Mouse (Mus musculus) ovary, adult 18-20 months (tissue): ENCODE measurements around the gene Mrpl55.
"Not testable (repeated sequence)": the region's sequence is repeated elsewhere in the genome, so short reads cannot be mapped to it uniquely, and the experiment has no call there.

Experiments
- DNase-seq: peaks from one replicate; pipeline ENCODE4 v3.0.0; 2022; ENCODE audit warnings: low spot score, mixed read lengths

Gene Mrpl55

DNA sequence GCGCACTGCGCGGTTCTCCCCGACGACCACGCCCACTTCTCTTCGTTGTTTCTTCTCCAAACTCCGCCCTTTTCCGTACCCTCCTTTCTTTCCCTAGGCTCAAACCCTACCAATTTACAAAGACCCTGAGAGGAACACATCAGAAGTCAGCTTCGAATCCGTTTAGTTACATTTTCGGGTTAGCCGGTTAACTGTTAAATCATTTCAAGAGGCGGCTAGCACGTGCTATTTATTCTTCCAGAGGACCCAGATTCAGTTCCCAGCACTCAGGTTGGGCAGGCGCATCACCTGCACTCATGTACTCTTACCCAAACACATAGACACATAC, 10.3 kb upstream of the Mrpl55 start, which contains the start of gene Guk1:
Gene Guk1, minus strand, starts transcription at position 154 of the 328 bp plus-strand sequence.
- no peak for DNase-seq

DNA sequence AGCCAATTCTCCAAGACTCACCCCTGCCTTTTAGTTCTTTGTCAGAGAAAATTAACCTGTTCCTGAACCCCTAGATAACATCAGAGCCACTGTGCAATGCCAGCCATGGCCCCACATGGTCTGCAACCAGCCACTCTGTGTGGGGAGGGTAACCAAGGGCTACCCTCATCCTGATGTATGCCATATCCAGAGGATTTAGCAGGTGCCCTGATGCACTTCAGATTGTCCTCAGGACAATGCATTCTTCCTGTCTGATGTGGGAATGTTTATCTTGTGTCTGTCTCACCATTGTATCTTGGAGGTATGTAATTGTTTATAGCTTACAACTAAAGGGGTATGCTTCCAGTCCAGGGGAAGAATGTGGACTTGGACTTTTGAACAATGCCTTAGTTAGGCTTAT, 6.1 kb upstream of the Mrpl55 start:
- no peak for DNase-seq

DNA sequence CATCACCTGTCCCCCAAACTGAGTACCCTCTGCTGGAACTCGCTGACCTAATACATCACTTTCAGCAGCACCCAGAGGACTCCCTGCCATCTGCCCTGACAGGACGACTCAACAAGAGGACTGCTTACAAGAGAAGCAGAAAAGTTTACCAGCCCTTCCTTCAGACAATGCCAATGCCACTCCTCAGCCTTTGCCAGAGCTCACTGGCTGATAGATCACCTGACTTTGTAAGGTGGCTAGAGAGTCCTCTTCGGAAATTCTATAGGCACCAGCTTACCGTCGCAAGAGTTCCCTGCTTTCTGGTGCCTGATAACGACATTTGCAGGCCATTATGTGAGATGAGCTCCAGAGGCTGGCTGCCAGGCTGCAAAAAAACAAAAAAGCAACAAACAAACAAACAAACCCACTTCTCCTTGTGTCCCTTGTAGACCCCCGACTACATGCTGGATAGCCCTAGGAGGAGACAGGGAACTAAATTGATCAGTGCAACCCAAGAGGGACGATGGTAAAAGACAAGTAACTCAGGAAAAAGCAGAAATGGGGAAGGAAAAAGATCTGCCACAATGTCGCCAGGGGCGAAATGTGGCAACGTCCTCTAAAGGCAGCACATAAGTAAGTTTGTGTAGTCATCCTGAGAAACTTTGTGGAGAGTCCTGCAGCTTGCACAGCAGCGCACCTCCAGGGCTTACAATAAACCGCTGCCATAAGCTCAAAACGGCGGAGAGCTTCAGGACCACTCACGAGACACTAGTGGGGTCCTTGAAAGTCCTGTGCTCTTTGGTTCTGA, 877 bp upstream of the Mrpl55 start:
- DNase-seq = no peak

DNA sequence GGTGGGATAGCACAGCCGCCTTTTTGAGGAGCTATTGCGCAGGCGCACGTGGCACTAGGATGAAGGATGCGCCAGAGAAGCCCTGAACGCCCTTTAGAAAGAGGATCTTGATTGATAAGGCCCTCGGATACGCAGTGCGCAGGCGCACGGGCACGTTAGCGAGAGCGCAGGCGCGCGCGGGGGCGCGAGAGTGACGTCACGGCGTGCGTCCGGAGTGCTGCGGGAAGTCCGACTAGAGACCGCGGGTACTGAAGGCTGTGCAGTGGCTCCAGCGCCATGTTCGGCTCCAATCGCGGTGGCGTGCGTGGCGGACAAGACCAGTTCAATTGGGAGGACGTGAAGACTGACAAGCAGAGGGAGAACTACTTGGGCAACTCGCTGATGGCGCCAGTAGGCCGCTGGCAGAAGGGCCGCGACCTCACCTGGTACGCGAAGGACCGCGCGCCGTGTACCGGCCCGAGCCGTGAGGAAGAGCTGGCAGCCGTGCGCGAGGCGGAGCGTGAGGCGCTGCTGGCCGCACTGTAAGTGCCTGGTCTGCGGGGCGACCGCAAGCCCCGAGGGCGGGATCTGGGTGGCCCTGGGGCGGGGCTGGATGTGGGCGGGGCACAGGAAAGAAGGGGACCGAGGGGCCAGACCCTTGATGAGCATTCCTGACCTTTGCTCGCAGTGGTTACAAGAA, 6.0 kb downstream of the Mrpl55 start, which contains the start of gene 2310033P09Rik:
Gene 2310033P09Rik, plus strand, starts transcription at position 169 of the 679 bp plus-strand sequence.
- peak; percentile 89 for DNase-seq

DNA sequence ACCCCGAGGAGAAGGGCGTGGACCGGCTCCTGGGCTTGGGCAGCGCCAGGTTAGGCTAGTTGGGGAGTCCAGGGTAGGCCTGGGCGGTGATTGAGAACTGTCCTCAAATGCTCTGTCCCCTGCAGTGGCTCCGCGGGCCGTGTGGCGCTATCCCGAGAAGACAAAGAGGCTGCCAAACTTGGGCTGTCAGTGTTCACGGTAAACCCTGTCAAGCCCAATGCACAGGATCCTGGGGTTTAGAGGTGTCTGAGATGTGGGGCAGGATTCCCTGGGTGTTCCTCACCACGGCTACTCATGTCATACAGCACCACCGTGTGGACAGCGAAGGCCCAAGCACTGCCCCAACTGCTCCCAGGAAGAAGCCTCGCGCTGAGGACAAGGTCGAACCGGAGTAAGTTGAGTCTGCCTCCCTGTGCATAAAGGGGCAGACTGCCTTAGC, 6.7 kb downstream of the Mrpl55 start:
- peak; percentile 70 for DNase-seq

DNA sequence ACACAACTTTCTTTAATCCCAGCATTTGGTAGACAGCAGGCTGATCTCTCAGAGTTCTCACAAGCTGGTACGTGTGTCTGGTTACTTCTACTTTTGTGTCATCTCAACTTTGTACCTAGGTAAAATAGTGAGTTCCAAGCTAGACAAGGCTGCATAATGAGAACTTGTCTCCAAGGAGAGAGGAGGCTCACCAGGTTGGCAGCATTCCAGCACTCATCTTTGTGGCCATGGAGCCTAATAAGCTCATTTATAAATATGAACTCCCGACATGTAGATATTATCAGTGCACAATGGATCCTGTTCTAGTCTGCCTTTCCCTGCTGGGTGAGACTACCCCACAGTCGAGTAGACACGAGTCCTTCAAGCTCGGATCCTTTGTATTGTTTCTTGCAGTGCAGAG, 7.3 kb downstream of the Mrpl55 start:
- no peak for DNase-seq

DNA sequence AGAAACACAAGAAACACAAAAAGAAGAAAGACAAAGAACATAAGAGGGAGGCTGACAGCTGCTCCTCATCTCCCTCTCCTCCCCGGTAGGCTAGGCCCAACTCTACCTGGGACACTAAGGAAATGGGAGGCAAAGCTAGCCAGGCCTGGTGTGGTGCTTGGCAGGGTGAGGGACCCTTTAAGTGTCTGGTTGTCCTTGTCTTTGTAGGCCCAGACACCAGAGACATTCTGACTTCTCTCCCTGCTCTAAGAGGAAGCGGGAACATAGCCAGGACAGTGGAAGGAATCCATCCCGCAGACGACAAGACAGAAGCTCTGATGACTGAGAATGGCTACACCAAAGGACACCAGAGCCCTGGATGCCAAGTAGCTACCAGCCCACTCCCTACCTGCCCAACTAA, 7.7 kb downstream of the Mrpl55 start:
- no peak for DNase-seq

DNA sequence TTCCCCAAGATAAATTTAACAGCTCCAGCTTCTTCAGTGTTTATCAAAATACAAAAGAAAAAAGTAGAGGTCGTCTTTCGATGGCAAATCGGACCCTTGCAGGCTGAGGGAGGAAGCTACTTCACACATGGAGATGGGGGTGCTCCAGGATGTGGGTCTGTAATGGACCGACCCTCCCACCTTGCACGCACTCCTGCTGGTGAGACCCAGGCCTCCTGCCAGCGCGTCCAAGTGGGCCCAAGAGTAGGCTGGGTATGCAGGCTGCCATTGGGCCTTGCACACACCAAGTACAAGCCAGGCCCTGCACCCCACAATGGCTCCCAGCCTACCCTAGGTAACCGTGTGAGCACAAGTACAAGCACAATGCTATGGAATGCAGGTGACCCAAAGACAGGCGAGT, 9.3 kb downstream of the Mrpl55 start:
- DNase-seq = not testable (repeated sequence)

DNA sequence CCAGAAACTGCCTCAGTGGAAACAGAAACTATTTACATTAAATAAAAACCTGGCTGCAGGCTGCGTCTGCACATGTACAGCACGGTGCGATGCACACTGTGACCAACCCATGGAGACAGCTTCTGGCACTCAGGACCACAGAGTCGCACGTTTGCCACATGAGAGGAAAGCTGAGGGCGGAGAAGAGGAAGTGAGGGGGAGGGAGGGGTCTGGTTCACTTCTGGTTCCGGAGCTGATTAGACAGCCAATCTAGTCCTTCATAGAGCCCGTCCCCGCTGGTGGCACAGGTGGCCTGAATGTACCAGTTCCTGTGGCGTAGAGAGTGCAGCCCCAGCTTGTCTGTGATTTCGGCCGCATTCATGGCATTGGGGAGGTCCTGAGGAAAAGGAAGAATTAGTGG, 10.0 kb downstream of the Mrpl55 start:
- not testable (repeated sequence) for DNase-seq

DNA sequence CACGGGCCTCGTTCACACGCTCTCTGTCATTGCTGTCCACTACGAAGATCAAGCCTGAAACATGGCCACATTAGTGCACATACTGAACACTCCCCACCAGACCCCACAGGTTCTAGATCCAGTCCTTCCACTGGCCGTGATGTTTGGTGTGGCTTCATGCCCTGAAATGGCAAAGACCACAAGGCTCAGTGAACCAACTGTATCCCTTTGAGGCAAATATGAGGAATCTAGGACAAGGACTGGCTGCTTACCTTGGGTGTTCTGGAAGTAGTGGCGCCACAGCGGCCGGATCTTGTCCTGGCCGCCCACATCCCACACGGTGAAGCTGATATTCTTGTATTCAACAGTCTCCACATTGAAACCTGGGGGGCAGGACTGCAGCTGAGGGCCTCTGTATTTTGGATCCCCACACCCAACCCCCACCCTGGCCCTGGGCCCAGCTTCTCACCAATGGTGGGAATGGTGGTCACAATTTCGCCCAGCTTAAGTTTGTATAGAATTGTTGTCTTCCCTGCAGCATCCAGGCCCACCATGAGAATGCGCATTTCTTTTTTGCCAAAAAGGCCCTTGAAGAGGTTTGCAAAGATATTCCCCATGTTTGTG, 10.7 kb downstream of the Mrpl55 start:
- no peak for DNase-seq

DNA sequence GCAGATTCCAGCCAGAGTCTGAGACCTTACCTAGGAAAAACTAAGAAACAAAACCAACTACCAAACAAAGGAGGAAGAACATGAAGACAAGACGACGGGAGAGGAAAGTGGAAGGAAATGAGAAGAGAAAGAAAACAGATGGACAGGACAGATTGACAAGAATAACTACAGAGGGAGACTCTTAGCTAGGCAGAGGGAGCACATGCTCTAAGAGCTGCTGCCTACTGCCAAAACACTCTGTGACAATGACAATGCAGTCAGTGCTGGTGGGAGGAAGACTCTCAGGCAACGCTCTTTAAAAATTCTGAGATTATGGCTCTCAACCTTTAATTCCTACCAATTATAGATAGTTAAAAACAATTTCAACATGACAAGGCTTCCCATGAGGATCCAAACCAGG, 14.7 kb downstream of the Mrpl55 start:
- DNase-seq = no peak

DNA sequence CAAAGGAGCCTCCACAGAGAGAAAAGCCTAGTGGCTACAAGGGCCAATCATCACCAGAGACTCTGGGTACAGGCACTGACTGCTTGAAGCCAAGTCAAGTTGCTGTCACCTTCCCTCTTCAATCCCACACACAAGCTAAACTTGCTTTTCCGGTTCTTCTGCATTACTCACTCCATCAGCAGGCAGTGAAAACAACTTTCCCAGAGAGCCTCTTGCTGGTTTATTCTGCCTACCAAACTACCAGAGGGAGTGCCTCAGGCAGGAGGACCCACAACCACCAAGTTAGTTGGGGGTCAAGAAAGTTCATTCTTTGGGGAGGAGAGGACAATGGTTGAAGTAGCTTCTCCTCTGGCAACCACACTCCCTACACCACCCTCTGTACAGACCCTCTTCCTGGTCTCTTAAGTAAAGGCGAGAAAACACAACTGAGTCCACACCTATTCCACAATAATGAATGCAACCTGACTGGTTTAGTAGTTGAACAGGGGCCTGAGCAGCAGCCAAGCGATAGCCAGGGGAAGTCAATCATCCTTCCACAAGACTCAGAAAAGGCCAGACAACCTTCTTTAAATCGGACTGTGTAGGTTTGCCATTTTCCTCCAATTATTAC, 16.2 kb downstream of the Mrpl55 start:
- no peak for DNase-seq

DNA sequence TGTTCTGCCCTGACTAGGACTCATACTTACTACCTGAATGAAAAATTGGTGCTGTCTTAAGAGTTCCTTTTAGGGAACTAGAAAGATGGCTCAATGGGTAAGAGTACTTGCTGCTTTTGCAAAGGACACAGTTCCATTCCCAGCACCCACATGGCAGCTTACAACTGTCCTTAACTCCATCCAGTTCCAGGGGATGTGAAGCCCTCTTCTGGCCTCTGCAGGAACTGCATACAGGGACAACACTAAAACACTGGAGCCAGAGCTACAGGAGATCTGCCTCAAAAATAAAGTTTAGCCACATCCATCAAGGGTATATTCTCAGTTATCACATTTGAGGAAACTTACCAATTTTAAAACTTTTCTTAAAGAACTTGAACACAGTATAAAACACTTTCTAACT, 16.8 kb downstream of the Mrpl55 start:
- no peak for DNase-seq

DNA sequence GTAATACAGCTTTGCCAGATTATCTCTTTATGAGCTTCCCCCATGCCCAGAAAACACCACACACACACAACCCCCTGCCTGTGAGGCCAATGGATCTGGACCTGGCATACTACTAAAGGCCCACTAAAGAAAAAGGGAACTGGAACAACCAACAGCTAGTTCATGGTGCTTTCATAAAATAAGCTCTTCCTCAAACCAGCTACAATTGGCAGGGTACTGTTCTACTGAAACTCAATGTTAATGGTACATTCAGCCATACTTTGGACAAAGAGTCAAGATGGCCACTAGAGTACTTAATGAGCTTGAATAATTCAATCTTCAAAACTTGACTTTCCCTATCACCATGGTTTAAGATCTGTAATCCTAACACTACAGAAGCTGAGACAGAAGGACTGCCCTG, 19.3 kb downstream of the Mrpl55 start:
- no peak for DNase-seq

DNA sequence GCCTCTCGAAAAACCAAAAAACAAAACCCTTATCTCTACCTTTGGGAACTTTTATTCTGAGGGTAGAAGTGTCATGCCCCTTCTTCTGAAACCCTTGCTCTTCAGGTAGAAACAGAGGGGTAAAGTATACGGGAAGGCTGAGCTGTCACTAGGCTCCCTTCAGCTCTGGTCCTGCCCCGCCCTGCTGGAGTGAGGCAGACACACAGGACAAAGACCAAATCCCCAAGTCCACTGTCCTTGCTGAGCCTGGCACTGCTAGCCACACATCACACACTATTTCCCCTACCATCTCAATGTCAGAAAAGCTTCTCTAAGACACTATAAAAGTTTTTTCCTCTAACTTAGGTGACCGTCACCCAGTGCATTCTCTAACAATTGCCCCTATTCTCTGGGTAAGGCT, 20.0 kb downstream of the Mrpl55 start:
- no peak for DNase-seq

DNA sequence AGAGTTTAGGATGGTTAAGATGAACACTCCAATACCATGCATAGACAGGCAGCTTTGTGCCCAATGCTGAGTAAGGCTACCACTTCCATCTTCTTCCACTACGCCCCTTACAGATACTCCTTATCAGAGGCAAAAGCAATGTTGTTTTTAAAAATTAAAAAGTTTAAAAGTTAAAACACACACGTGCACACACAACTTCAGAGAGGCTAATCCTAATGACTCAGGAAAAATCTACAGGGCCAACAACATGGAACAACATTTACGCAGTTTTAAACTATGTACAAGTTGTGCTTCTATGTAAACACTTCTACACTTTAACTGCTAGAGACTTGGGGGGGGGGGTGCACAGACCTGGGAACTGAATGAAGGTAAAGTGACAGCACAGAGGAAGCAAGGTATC, 21.7 kb downstream of the Mrpl55 start:
- DNase-seq = no peak

DNA sequence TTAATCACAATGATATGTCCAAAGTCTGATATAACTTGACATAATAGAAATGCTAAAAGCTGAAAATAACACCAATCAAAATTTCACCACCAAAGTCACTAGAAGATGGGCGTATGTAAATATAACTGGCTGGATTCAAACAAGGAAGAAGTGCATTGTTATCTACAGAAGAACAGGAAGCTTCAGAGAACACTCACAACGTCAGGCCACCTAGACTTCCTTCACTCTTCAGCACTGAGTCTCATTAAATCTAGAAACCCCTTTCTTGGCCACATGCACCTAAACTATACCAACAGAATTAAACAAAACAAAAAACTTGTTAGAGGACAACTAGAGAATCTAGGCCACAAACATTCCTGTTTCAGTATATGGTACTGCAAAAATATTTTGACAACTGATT, 22.2 kb downstream of the Mrpl55 start:
- DNase-seq = no peak

DNA sequence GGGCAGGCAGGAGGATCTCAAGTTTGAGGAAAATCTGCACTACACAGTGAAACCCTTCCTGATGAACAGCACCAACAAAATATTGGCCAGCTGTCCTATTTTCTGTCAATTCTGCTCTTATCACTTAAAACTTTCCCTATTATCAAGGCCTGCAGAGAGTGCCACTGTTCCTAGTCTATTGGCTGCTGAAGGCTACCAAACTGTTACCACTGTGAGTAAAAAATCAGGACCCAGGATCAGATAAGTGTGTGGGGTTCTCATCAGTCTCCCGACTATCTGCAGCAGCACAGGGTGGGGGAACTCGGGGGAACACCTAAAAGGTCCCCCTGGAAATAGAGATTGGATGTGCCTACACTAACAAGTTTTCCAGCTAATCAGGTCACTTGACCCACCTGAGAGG, 22.9 kb downstream of the Mrpl55 start:
- DNase-seq = no peak

DNA sequence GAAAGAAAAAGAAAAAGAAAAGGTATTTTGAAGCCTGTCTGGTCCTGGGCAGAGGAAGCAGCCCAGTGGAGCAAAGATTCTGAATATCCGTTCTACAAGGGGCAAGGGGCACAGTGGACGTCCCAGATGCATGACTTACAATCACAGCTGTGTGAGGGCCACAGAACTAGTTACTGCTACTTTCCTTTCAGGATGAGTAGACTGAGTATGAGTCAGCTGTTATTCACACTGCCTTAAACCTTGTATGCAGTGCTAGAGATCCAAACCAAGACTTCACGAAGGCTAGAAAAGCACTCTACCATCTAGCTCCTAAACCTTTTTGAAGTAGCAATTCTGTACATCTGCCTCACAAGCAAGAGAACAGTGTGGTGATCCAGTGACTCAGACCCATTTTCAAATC, 24.0 kb downstream of the Mrpl55 start:
- no peak for DNase-seq

DNA sequence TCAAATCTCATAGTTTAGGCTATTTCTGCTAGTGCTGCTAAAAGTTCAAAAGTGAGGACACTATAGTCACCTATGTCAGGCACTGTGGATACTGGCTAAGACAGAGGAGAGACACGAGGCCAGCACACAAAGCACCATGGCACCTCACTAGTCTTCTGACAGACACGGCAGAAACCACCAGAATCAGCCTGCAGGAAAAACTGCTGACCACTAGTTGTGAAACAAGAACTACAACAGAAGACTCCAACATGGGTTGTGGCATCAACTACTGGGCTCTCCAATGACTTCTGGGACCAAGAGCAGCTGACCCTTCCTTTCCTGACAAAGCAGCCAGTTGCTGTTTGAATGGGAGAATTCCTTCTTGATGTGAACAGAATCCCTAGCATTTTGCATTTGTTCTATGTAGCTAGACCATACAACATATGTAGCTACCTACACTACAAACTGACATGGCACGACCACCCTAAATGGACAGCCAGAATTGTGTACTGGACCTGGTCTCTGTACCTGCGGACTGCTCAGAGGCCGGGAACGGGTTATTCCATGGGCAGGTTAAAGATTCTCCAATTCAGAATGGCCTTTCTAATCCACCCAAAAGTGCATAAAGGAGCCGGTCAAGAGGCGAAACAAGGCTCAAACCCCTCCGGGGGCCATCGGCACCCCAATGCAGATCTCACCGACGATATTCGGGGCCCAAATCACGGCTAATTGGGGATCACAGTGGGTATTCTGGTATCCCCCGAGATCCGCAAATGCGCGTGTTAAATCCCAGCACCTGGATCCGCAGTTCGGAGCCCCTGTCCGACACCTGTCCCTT, 24.7 kb downstream of the Mrpl55 start:
- DNase-seq = no peak

DNA sequence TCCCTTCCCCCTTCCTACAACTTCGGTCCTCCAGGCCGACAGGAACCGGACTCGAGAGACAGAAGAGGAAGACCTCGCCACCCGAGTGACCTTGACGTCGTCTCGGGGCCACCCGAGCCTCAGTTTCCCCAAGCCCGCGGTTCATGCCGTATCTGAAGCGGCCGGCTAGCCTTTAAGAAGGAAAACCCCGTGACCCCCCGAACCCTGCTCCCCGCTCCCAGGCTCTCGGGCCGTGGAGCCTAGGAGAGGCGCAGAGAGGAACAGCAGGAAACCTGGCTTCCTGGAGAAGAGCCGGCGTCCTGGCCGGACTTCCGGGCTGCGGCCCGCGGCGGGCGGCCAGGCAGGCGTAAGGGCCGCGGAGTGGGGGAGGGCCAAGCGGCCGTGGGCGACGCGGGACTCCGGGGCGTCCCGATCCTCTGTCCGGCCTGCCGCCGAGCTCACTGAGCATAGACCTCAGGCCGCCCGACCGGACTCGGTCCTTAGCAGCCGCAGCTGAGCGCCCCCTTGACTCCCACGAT, 25.4 kb downstream of the Mrpl55 start:
- DNase-seq = no peak
